Mouse (Mus musculus) skeletal muscle tissue, adult 2 months (tissue): ENCODE measurements at regions not wholly inside any gene's neighbourhood (a gene's known extent, or its start where the extent isn't known, plus 50 kb on each side); places are given as distances from the start of the nearest gene placed in this dataset.
A peak's percentile ranks its signal among the peaks of the same experiment; 100 is the strongest.

Source experiments
- DNase-seq: peaks from one replicate; pipeline ENCODE4 v3.0.0-alpha.2; 2012; ENCODE audit warnings: low read depth, low spot score

- DNase-seq: no peak
Measured at GRCm38 (mm10) chr9:61044983-61045382, 250.6 kb downstream of the Uaca start.

- peak; percentile 45 for DNase-seq
Measured at GRCm38 (mm10) chr9:61046517-61046916, 252.2 kb downstream of the Uaca start.

GRCm38 (mm10) chr9:61047289-61047688, 252.9 kb downstream of the Uaca start:
- no peak for DNase-seq

- DNase-seq: no peak
Measured at GRCm38 (mm10) chr9:61048576-61048975, 254.2 kb downstream of the Uaca start.

- no peak for DNase-seq
Measured at GRCm38 (mm10) chr9:61052621-61053020, 258.3 kb downstream of the Uaca start.

GRCm38 (mm10) chr9:61054427-61054826, 260.1 kb downstream of the Uaca start:
- peak; percentile 53 for DNase-seq

- no peak for DNase-seq
Measured at GRCm38 (mm10) chr9:61055392-61055791, 261.1 kb downstream of the Uaca start.

GRCm38 (mm10) chr9:61055928-61056730, 261.8 kb downstream of the Uaca start:
- DNase-seq: no peak

- no peak for DNase-seq
Measured at GRCm38 (mm10) chr9:61056731-61057270, 262.5 kb downstream of the Uaca start.

GRCm38 (mm10) chr9:61059225-61059624, 264.9 kb downstream of the Uaca start:
- no peak for DNase-seq

GRCm38 (mm10) chr9:61060958-61061357, 266.6 kb downstream of the Uaca start:
- no peak for DNase-seq

GRCm38 (mm10) chr9:61064714-61065305, 270.5 kb downstream of the Uaca start:
- no peak for DNase-seq

- no peak for DNase-seq
Measured at GRCm38 (mm10) chr9:61069553-61070314, 275.4 kb downstream of the Uaca start.

- DNase-seq: no peak
Measured at GRCm38 (mm10) chr9:61070315-61070707, 276.0 kb downstream of the Uaca start.

- no peak for DNase-seq
Measured at GRCm38 (mm10) chr9:61070861-61071260, 276.5 kb downstream of the Uaca start.

GRCm38 (mm10) chr9:61073482-61073881, 279.1 kb downstream of the Uaca start:
- DNase-seq: no peak

- no peak for DNase-seq
Measured at GRCm38 (mm10) chr9:61075071-61075470, 280.7 kb downstream of the Uaca start.

- DNase-seq: no peak
Measured at GRCm38 (mm10) chr9:61077181-61077580, 282.8 kb downstream of the Uaca start.

- no peak for DNase-seq
Measured at GRCm38 (mm10) chr9:61077807-61078206, 283.5 kb downstream of the Uaca start.

- DNase-seq: no peak
Measured at GRCm38 (mm10) chr9:61081474-61082021, 287.2 kb downstream of the Uaca start.

GRCm38 (mm10) chr9:61084655-61085230, 287.4 kb upstream of the Tle3 start:
- DNase-seq: no peak

- DNase-seq: no peak
Measured at GRCm38 (mm10) chr9:61087035-61087434, 285.1 kb upstream of the Tle3 start.
